Mouse (Mus musculus): ENCODE results near the gene Tmem132d.

DNA sequence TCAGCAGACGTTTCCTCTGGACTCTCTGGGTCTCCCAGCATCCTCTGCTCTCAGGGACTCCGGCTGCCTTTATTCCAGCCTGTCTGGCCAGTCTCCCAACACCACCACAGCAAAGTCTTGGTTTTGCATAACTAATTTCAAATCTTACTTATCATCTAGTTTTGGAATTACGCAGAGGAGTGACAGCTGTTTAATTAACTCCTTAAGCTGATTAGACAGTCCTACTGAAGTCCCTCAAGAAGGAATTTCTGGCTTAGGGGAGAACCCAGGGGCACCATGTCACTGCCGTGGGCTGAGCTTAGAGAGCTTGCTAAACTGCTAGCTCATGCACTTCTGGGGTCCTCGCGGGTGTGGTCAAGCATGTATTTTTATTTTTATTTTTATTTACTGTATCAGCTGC lies 558.4 kb downstream of the Tmem132d start:
- TF ChIP-seq FLI1 (IDR thresholded peaks at IDR 0.05; ENCODE audit: low read length) (no peak), GATA1 (IDR thresholded peaks at IDR 0.05; ENCODE audit: borderline replicate concordance, low read length) (no peak)

Measured in megakaryocyte, embryonic 14.5 days (primary cell).